Mouse (Mus musculus) liver, embryonic 16.5 days (tissue): ENCODE measurements around the gene Cript. TPM values are rescaled to one million over a fixed set of nuclear protein-coding genes. Genes with fewer than 3 reads are reported as not detected.

Experiments
- ATAC-seq: fragments of 200-750 bp; cut with Nextera tagmentation; 2 replicates; pipeline ENCODE4 v1.8.0; 2017; ENCODE audit warnings: low read depth, mild to moderate bottlenecking, moderate number of reproducible peaks, moderate library complexity
- H3K27ac ChIP-seq: fragments of 300-500 bp; sonication (generic); 2 replicates; pipeline ENCODE4 v1.5.1; 2014; ENCODE audit warnings: mild to moderate bottlenecking, low read length
- H3K27me3 ChIP-seq: fragments of 300-500 bp; sonication (generic); 2 replicates; pipeline ENCODE4 v1.6.1; 2014; ENCODE audit warnings: low read depth, low read length, mixed read lengths; ENCODE audit not compliant: control insufficient read depth, insufficient read depth
- H3K36me3 ChIP-seq: fragments of 300-500 bp; sonication (generic); 2 replicates; pipeline ENCODE4 v1.6.1; 2014; ENCODE audit warnings: mild to moderate bottlenecking; ENCODE audit not compliant: control insufficient read depth, insufficient read depth
- H3K4me1 ChIP-seq: fragments of 300-500 bp; sonication (generic); 2 replicates; pipeline ENCODE4 v1.6.1; 2014; ENCODE audit warnings: low read depth, low read length, mixed read lengths; ENCODE audit not compliant: control insufficient read depth
- H3K4me2 ChIP-seq: fragments of 300-500 bp; sonication (generic); 2 replicates; pipeline ENCODE4 v1.6.1; 2014; ENCODE audit warnings: low read depth, low read length, mixed read lengths
- H3K4me3 ChIP-seq: fragments of 300-500 bp; sonication (generic); 2 replicates; pipeline ENCODE4 v1.5.1; 2014; ENCODE audit warnings: low read depth, mild to moderate bottlenecking, low read length
- H3K9ac ChIP-seq: fragments of 300-500 bp; sonication (generic); 2 replicates; pipeline ENCODE4 v1.6.1; 2014; ENCODE audit warnings: low read depth, low read length
- H3K9me3 ChIP-seq: fragments of 300-500 bp; sonication (generic); replicated peaks from 2 replicates; pipeline ENCODE4 v1.6.1; 2016; ENCODE audit warnings: low read length; ENCODE audit not compliant: control insufficient read depth
- WGBS: fragments of 180-500 bp; shearing (Covaris S2); extraction: QIAGEN DNeasy Blood & Tissue Kit; methylation state at CpG from one replicate; pipeline ENCODE4 v1.1.7; 2014; ENCODE audit not compliant: insufficient replicate concordance; 5-methylcytosine and 5-hydroxymethylcytosine counted together
- polyA plus RNA-seq: library from polyadenylated mRNA; unstranded; fragments of >200 nt; fragmentation: Nextera tagmentation; extraction: Ambion mirVana; gene quantifications from 2 replicates; pipeline ENCODE4 v1.2.1, GENCODE M21; 2015

The Cript gene
- polyA plus RNA-seq, 1 experiment from 2014 or later = 57.1 TPM

DNA sequence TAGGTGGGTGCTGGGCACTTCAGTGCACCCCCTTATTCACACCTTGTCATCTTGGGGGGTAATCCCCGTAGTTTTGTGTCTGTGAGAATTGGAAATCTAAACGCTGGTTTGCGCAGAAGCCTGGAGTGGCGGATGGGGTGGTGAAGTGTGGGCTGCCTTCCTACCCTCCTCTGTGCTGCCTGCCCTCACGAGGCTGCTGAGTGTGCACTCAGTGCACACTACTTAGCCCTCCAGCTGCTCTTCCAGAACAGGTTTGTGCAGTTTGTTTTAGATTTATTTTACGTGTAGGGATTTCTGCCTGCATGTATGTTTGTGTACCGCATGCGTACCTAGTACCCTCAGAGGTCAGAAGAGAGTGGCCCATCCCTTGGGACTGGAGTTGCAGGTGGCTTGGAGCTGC lies 34.0 kb upstream of the Cript start:
- H3K4me3 ChIP-seq = no peak overlapping the region
- 73% methylated on average over 8 of the region's 8 CpGs for WGBS
- H3K27me3 ChIP-seq = no peaks in the 10 kb centered on the region
- no peaks in the 10 kb centered on the region for H3K36me3 ChIP-seq
- H3K27ac ChIP-seq = no peak overlapping the region
- H3K9ac ChIP-seq = no peak overlapping the region
- no peaks in the 10 kb centered on the region for H3K4me1 ChIP-seq
- no peak for ATAC-seq
- no peak overlapping the region for H3K4me2 ChIP-seq
- H3K9me3 ChIP-seq = no peaks in the 10 kb centered on the region

DNA sequence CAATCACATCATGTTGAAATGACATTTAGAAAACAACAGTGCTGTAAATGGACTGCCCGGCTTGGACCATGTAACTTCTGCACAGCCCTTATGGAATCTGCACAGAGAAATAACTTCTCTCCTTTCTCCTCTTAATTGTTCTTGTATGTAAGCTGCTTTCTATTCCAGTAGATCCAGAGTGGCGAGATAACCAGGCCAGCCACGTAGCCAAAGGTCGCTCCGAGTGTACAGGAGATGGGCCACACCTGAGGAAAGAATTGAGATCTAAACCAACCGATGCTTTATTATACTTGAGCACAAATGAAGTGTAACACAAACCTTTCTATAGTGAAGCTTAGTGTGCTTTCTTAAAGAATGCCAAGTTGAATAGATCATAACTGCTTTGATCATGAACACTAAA lies 28.0 kb upstream of the Cript start:
- Histone ChIP-seq H3K4me1 (no peaks in the 10 kb centered on the region), H3K27me3 (no peaks in the 10 kb centered on the region), H3K9ac (no peak overlapping the region), H3K4me3 (no peak overlapping the region), H3K27ac (no peak overlapping the region), H3K4me2 (no peak overlapping the region), H3K36me3 (no peaks in the 10 kb centered on the region), H3K9me3 (no peaks in the 10 kb centered on the region)
- ATAC-seq = no peak
- 71% methylated on average over 6 of the region's 6 CpGs for WGBS

DNA sequence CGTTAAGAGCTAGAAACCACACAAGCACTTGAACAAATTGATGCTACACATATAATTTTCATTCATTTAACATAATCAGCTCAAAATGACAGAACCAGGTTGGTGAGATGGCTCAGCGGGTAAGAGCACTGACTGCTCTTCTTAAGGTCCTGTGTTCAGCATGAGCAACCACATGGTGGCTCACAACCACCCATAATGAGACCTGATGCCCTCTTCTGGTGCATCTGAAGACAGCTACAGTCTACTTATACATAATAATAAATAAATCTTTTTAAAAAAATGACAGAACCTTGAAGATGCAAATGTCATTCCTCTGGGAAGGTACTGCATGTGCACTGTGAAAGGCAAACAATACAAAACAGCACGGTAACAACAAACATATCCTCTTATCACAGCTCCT lies 16.4 kb upstream of the Cript start:
- WGBS = 78% methylated on average over 3 of the region's 3 CpGs
- H3K27me3 ChIP-seq = no peaks in the 10 kb centered on the region

DNA sequence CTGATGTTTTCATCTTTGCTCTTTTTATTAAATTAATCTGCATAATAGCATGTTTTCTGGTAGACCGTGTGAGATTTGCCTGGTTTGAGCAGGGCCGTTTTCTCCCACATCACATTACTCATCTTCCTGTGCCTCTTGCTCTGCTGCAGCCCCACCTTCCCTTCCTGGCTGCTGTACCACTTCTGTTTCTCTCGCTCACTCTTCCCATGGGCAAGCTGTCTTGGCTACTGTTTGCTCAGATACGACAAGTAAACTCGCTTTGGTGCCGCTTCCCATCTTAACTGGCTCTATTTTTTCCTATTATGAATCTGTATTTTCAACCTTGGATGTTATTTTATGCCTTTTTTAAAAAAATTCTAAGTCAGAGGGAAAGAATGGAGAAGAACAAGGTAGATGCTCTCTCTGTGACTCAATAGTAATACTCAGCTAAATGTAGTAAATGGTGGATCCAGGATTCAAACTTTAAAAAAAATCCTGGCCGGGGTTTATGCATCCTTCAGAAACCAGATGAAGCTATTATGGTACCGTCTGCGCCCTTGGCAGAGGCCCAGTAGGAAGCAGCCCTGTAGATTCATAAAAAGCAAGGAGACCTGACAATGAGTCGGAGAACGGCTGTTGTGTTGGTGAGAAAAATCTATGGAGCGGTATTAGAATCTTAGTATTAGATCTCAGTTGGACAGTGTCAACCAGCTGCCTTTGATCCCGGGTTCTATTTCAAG lies 13.9 kb upstream of the Cript start:
- Histone ChIP-seq H3K4me2 (no peak overlapping the region), H3K4me3 (no peak overlapping the region), H3K9ac (no peak overlapping the region), H3K27me3 (no peaks in the 10 kb centered on the region), H3K9me3 (no peaks in the 10 kb centered on the region), H3K27ac (no peak overlapping the region), H3K4me1 (no peaks in the 10 kb centered on the region), H3K36me3 (no peaks in the 10 kb centered on the region; the same call in 1 of the 2 replicates)
- ATAC-seq = no peak
- 68% methylated on average over 13 of the region's 13 CpGs for WGBS

More for the DNA sequence above, 16.4 kb upstream of the Cript start:
- Histone ChIP-seq H3K4me1 (no peaks in the 10 kb centered on the region), H3K4me2 (no peak overlapping the region), H3K36me3 (no peaks in the 10 kb centered on the region; the same call in 1 of the 2 replicates), H3K9ac (no peak overlapping the region), H3K9me3 (no peaks in the 10 kb centered on the region), H3K27ac (no peak overlapping the region), H3K4me3 (no peak overlapping the region)
- no peak for ATAC-seq

DNA sequence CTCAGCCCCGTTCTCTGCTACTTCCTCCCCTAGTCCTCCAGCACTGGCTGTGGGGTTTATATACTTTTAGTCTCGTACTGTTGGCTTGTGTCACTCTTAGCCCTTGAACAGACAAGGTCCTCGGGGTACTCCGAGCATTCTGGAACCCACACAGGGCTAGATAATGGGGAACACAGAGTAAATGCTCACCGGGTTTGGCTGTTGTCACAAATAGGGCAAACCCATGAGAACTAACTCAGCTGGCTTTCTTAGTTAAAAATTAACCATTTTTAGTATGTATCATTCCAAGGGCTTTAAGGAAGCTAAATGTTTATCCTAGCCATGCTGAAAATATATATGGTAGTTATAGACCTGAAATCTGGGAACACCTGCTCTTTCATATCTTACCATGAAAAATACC lies 5.7 kb upstream of the Cript start:
- peaks cover 4% of the 10 kb centered on the region for H3K4me1 ChIP-seq
- H3K4me2 ChIP-seq = no peak overlapping the region
- ATAC-seq = no peak
- H3K27ac ChIP-seq = no peak overlapping the region
- no peaks in the 10 kb centered on the region for H3K36me3 ChIP-seq
- WGBS = 68% methylated on average over 5 of the region's 5 CpGs
- no peak overlapping the region for H3K9ac ChIP-seq
- no peak overlapping the region for H3K4me3 ChIP-seq
- H3K27me3 ChIP-seq = no peaks in the 10 kb centered on the region
- H3K9me3 ChIP-seq = no peaks in the 10 kb centered on the region

DNA sequence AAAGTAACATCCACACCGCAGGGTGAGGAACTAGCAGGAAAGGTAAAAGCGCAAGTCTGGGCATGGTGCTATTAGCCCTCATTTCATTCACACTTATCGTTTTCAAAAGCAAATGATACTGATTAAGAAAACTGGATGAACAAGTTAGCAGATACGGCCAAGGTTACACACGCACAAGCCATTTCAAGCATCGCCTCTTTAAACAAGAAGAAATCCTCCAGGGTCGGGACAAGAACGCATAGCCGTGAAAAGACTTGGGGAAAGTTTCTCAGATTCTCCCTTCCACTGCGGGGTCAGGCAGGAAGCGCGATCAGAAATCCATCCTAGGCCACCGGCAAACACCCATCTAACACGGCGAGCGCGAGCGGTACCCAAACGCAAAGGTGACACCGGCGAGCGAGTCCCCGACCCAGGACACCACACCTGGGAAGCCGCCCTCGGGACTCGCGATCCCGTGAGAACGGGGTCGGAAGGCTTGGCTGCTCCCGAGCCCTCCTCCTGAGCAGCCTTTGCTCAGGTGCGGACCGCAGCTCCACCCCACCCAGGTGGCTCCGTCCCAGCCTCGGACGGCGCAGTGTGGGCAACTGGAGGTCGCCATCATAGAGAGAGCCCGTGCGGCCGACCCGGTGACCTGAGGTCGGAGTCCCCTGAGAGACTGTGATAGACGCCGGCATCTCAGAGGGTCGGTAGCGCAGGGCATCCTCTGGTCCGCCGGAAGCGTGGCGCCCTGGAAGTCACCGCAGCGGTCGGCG lies 683 bp upstream of the Cript start:
- H3K9ac ChIP-seq = peak overlapping the region; percentile 71
- H3K27ac ChIP-seq = no peak overlapping the region
- peak overlapping the region; percentile 95 for H3K4me2 ChIP-seq
- ATAC-seq = peak; percentile 43
- peak overlapping the region; percentile 86 for H3K4me3 ChIP-seq
- H3K9me3 ChIP-seq = no peaks in the 10 kb centered on the region
- WGBS = under 1% methylated on average over 55 of the region's 55 CpGs
- H3K36me3 ChIP-seq = peaks cover 6% of the 10 kb centered on the region; the same call in 1 of the 2 replicates
- H3K4me1 ChIP-seq = peaks cover 6% of the 10 kb centered on the region
- no peaks in the 10 kb centered on the region for H3K27me3 ChIP-seq

DNA sequence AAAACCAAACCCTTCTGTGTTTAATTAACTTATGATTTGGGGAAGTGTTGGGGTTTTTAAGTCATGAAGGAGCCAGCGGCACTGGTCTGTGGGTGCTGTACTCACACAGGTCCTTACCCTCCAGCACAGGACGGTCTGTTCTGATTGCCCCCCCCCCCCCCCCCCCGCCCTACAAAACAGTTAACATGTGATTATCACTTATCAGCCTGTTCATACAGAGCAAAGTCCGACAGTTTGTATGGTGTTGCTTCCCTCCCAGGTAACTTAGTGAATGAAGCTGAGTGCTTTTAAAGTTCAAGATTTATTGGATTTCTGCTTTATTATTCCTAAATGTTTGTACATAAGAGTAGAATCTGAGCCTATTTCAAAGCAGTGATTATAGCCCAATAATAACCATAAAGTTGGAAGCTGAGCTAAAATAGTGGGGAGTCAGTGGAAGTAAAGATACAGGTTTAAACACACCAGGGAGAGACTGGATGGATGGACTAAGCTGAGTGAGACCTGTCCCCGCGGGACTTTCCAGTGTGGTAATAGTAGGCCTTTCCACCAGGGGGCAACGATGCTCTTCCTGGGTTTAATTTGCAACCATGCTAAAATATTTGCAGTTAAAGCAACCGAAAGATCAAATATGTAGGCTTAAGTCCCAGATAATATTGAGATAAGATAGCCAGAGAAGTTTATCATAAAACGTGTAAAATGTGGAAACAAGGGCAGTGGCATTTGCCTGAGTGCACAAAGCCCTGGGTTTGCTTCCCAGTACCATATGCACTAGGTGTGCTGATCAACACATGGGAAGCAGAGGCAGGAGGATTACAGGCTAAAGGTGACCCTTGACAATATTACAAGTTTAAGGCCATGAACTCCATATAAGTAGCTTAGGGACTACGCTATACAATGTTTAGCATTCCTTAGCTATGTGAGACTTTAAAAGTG lies 11.1 kb downstream of the Cript start:
- peaks cover 5% of the 10 kb centered on the region for H3K36me3 ChIP-seq
- H3K9ac ChIP-seq = no peak overlapping the region
- H3K4me3 ChIP-seq = no peak overlapping the region
- no peaks in the 10 kb centered on the region for H3K4me1 ChIP-seq
- H3K9me3 ChIP-seq = no peaks in the 10 kb centered on the region
- H3K4me2 ChIP-seq = no peak overlapping the region
- ATAC-seq = no peak
- no peak overlapping the region for H3K27ac ChIP-seq
- WGBS = 36% methylated on average over 9 of the region's 10 CpGs
- no peaks in the 10 kb centered on the region for H3K27me3 ChIP-seq

DNA sequence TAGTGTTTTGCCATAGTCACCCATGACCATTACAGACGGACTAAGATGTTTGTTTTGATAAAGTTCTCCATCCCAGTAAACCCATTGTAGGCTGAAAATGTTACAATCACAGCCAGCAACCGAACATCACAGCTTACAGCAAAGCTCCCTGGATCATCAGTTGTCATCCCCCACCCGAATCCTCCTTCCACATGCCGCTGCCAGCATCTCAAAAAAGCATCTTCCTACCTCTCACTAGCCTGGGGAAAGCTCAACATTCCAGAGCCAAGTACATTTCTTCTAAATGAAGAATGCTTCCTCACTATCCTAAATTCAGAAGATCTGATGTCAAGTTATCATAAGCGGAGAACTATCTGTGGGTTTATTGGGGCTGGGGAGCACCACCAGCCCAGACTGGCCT lies 13.1 kb downstream of the Cript start:
- Histone ChIP-seq H3K4me3 (no peak overlapping the region), H3K36me3 (peaks cover 3% of the 10 kb centered on the region; the same call in 1 of the 2 replicates), H3K9me3 (no peaks in the 10 kb centered on the region), H3K27me3 (no peaks in the 10 kb centered on the region), H3K4me2 (no peak overlapping the region), H3K9ac (no peak overlapping the region), H3K27ac (no peak overlapping the region), H3K4me1 (no peaks in the 10 kb centered on the region)
- WGBS = 78% methylated on average over 5 of the region's 5 CpGs
- ATAC-seq = no peak
